Mouse (Mus musculus): ENCODE results near the gene Pkn2.

Gene Pkn2

GRCm38 (mm10) chr3:142743973-142744898, 137.6 kb downstream of the Pkn2 start:
- DNase-seq (ENCODE audit: low spot score in 2 of 2), result peak in 1 of 2 experiments; percentile 31
